Mouse (Mus musculus) ES-E14 (cell line): ENCODE results near the gene Ankrd24. TPM values are rescaled to one million over a fixed set of nuclear protein-coding genes. Genes with fewer than 3 reads are reported as not detected.
A peak's percentile ranks its signal among the peaks of the same experiment; 100 is the strongest.

Source experiments
- DNase-seq: peaks from one replicate; pipeline ENCODE4 v3.0.0-alpha.2; 2013; ENCODE audit warnings: low read depth, low spot score
- H3K27ac ChIP-seq: 2 replicates; pipeline ENCODE4 v1.5.1; 2012; ENCODE audit warnings: low read depth, mild to moderate bottlenecking, low read length, moderate library complexity, mixed read lengths; ENCODE audit not compliant: poor library complexity, insufficient read depth, severe bottlenecking
- H3K36me3 ChIP-seq: 2 replicates; pipeline ENCODE4 v1.6.1; 2012; ENCODE audit warnings: mild to moderate bottlenecking, low read length, moderate library complexity, mixed read lengths; ENCODE audit not compliant: control insufficient read depth, poor library complexity, insufficient read depth, severe bottlenecking
- H3K4me1 ChIP-seq, 2 experiments: fragments of 150-350 bp in 1 of 2; sonication (generic) in 1 of 2; 2 replicates each; pipeline ENCODE4 v1.6.1; 2012; ENCODE audit warnings: low read length in 2 of 2, mild to moderate bottlenecking in 1 of 2, mixed read lengths in 1 of 2; ENCODE audit not compliant: control insufficient read depth in 2 of 2, insufficient read depth in 2 of 2, poor library complexity in 1 of 2
- H3K4me3 ChIP-seq, 2 experiments: fragments of 150-350 bp in 1 of 2; sonication (generic) in 1 of 2; 2 replicates each; pipeline ENCODE4 v1.5.1; 2012; ENCODE audit warnings: low read length in 2 of 2, low read depth in 1 of 2, mild to moderate bottlenecking in 1 of 2, mixed read lengths in 1 of 2; ENCODE audit not compliant: insufficient read depth in 1 of 2, poor library complexity in 1 of 2, severe bottlenecking in 1 of 2
- H3K9ac ChIP-seq: 2 replicates; pipeline ENCODE4 v1.6.1; 2012; ENCODE audit warnings: low read depth, mild to moderate bottlenecking, low read length, mixed read lengths; ENCODE audit not compliant: poor library complexity, insufficient read depth, severe bottlenecking
- H3K9me3 ChIP-seq: fragments of 150-350 bp; sonication (generic); 2 replicates; pipeline ENCODE4 v1.6.1; 2012; ENCODE audit warnings: low read depth, mild to moderate bottlenecking, low read length; ENCODE audit not compliant: control insufficient read depth, insufficient read depth
- CHD2 ChIP-seq: IDR thresholded peaks from 2 replicates; pipeline ENCODE4 v1.6.1; 2014; ENCODE audit warnings: mild to moderate bottlenecking, low read depth, low read length, inconsistent platforms
- HCFC1 ChIP-seq: IDR thresholded peaks from 2 replicates; pipeline ENCODE4 v1.6.1; 2012; ENCODE audit warnings: low read length, inconsistent platforms, borderline replicate concordance; ENCODE audit not compliant: insufficient read depth
- MAFK ChIP-seq: IDR thresholded peaks from 2 replicates; pipeline ENCODE4 v1.6.1; 2014; ENCODE audit warnings: mild to moderate bottlenecking, low read depth, low read length, inconsistent platforms; ENCODE audit not compliant: insufficient read depth
- ZC3H11A ChIP-seq: IDR thresholded peaks from 2 replicates; pipeline ENCODE4 v1.6.1; 2012; ENCODE audit warnings: low read depth, mild to moderate bottlenecking, inconsistent platforms, low read length, borderline replicate concordance
- ZNF384 ChIP-seq: IDR thresholded peaks from 2 replicates; pipeline ENCODE4 v1.6.1; 2012; ENCODE audit warnings: low read depth, low read length, inconsistent platforms
- in situ Hi-C, 2 experiments: fragments of 600-800 bp; cut with MboI; formaldehyde crosslinking; loops; one replicate each; pipeline ENCODE4 v1.15.1; 2025; ENCODE audit warnings: low sequenced_read_pairs in 2 of 2, inconsistent platforms in 1 of 2; ENCODE audit not compliant: unreplicated experiment in 2 of 2
- total RNA-seq: library from RNA; depleted of rRNA; stranded (reverse); fragments of 300-350 nt; gene quantifications from 2 replicates; pipeline ENCODE4 v1.2.3, GENCODE M21; 2012; rRNA removed

Ankrd24 gene
- total RNA-seq: 14.4 and 18.6 TPM in 2 replicates

DNA sequence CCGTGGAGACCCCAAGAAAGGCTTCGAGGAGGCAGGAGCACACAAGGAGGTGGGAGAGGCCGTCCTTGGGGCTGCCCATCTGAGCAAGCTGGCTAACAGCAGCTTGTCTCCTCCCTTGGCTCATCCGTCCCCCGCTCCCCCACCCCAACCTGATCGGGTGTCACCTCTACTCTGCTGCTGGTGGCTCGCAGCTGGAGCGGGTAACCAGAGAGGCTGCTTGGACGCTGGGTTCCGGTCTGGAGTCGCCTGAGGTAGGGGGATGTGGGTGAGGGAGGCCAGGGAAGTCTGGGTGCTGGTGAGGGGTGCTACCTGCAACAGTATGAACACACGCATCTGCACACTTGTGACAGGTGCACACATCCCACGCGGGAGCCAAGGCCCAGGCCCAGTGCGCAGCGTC, at the start of gene Ankrd24:
Ankrd24 (plus strand) TSS at position 151 of the 400 bp plus-strand sequence.
- DNase-seq: no peak
- peak within 1 kb of the TSS; percentile 89 for H3K27ac ChIP-seq
- peaks cover 8 to 32% of the 10 kb centered on the region in 2 experiments; a peak in 3 of 4 replicates for H3K4me1 ChIP-seq
- H3K36me3 ChIP-seq: 0 out of 2 replicates have a peak, but pooled peaks cover 3% of the 10 kb centered on the region
- in situ Hi-C loops: no loop called here
- peak within 1 kb of the TSS; percentile 94 for H3K9ac ChIP-seq
- H3K9me3 ChIP-seq: no peaks in the 10 kb centered on the region
- TF ChIP-seq ZNF384 (no peak), MAFK (no peak), HCFC1 (no peak)
- H3K4me3 ChIP-seq: peak within 1 kb of the TSS; percentile 93 to 97

DNA sequence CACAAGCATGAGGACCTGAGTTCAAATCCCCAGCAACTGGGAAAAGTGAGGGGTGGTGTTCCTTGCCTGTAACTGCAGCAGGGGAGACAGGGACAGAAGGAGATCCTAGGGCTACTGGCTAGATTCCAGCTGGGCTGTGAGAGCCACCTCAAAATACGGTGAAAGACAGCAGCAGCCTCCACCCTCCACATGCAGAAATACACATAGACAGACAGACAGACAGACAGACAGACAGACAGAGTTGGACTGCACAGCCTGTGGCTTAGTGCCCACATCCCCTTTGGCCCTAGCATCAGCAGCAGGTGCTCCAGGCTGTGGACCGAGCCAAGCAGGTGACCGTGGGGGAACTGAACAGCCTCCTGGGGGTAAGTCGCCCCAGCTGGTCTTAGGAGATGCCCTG, 48.4 kb upstream of the Ankrd24 start:
- no peak for TF ChIP-seq MAFK
- no peak for TF ChIP-seq CHD2
- TF ChIP-seq HCFC1: no peak
- no peak for TF ChIP-seq ZNF384
- no peak for TF ChIP-seq ZC3H11A
- Histone ChIP-seq H3K4me3 (peak overlapping the region in 1 of 2 experiments; percentile 38; a peak in 2 of 4 replicates), H3K9me3 (no peaks in the 10 kb centered on the region), H3K27ac (no peak overlapping the region), H3K9ac (no peak overlapping the region), H3K36me3 (no peaks in the 10 kb centered on the region), H3K4me1 (peaks cover 0 to 5% of the 10 kb centered on the region in 2 experiments; a peak in 1 of 4 replicates)
- in situ Hi-C loops: no loop called here
- DNase-seq: no peak

- TF ChIP-seq MAFK (no peak), ZNF384 (no peak), HCFC1 (no peak), ZC3H11A (no peak), CHD2 (no peak)
- Histone ChIP-seq H3K9me3 (no peaks in the 10 kb centered on the region), H3K9ac (no peak overlapping the region), H3K4me1 (peaks cover 0 to 5% of the 10 kb centered on the region in 2 experiments; a peak in 1 of 4 replicates), H3K4me3 (peak overlapping the region in 1 of 2 experiments; percentile 38; a peak in 2 of 4 replicates), H3K36me3 (no peaks in the 10 kb centered on the region), H3K27ac (no peak overlapping the region)
- in situ Hi-C loops: no loop called here
- DNase-seq: no peak
These were observed 47.8 kb upstream of the Ankrd24 start for GRCm38 (mm10) chr10:81580441-81581070.

- H3K4me1 ChIP-seq: peaks cover 0 to 12% of the 10 kb centered on the region in 2 experiments; a peak in 1 of 4 replicates
- no peak overlapping the region for H3K4me3 ChIP-seq
- no peaks in the 10 kb centered on the region for H3K9me3 ChIP-seq
- H3K9ac ChIP-seq: no peak overlapping the region
- TF ChIP-seq ZC3H11A (no peak), HCFC1 (no peak), MAFK (no peak), CHD2 (no peak), ZNF384 (no peak)
- H3K36me3 ChIP-seq: no peaks in the 10 kb centered on the region
- DNase-seq: no peak
- in situ Hi-C loops: no loop called here
- no peak overlapping the region for H3K27ac ChIP-seq
These were observed 45.0 kb upstream of the Ankrd24 start for GRCm38 (mm10) chr10:81583347-81583746.
